ENCODE assay signal across 11 mouse cellular contexts in the genomic region with DNA sequence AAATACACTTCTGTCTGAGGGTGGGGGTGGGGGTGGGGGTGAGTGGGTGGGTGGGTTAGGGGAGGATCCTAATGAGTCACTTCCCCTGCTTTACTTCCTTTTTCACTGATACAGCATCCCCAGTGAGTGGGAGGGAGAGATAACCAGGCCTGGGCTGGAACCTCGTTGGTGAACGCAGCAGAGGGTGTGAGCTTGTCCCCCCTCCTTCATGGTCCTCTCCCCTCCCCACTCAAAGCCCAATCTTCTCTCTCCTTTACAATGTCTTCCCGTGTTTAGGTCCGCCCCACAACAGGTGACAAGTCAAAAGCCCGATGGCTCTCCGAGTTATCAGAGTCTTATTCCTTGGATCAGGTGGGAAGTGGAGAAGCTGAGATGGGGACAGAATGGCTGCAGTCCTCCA.
A peak's percentile ranks its signal among the peaks of the same experiment; 100 is the strongest.
DNase-seq lines count a peak whose midpoint lies in the region; ATAC-seq lines count a peak whose summit lies in the region.
"Had no signal": no experiment of that assay in that cellular context is flagged by ENCODE, and none has a peak within 500 bp of the region (broad histone marks: within the 10 kb centered on the region; RNA-seq: fewer than 3 reads in every experiment).

No protein-coding gene starts in this region.

- H3K27me3 ChIP-seq in heart, embryonic 14.5 days (ENCODE audit: control insufficient read depth, insufficient read depth, low read length): no peaks in the 10 kb centered on the region
- H3K27me3 ChIP-seq in forebrain, embryonic 12.5 days: no peaks in the 10 kb centered on the region
- H3K27me3 ChIP-seq: embryonic facial prominence, embryonic 15.5 days; hindbrain, embryonic 12.5 days; limb, embryonic 12.5 days had no signal

- no peak for DNase-seq in heart, adult 18-20 months
- peak; percentile 22 for DNase-seq in spleen, adult 12 weeks (ENCODE audit: low spot score)
- no peak for DNase-seq in left cerebral cortex, adult 18-20 months (ENCODE audit: low spot score in 2 of 2)
- no peak for DNase-seq in urinary bladder, postnatal 25 days (ENCODE audit: low spot score)

- 0 out of 2 replicates have a peak overlapping the region, but pooled peaks have one; percentile 12 for H3K4me2 ChIP-seq in heart, embryonic 14.5 days (ENCODE audit: low read length)
- no peak overlapping the region for H3K4me2 ChIP-seq in forebrain, embryonic 12.5 days
- H3K4me2 ChIP-seq: embryonic facial prominence, embryonic 15.5 days; hindbrain, embryonic 12.5 days; limb, embryonic 12.5 days had no signal

- peak overlapping the region in 1 of 2 experiments; percentile 5; a peak in 1 of 4 replicates for H3K27ac ChIP-seq in heart, embryonic 14.5 days (replicated peaks in 1 of 2; ENCODE audit: control insufficient read depth in 1 of 2, insufficient read depth in 1 of 2, low read depth in 2 of 2, low read length in 2 of 2)
- H3K27ac ChIP-seq in forebrain, embryonic 12.5 days: no peak overlapping the region
- H3K27ac ChIP-seq: embryonic facial prominence, embryonic 15.5 days; hindbrain, embryonic 12.5 days had no signal

- no peak overlapping the region for H3K4me3 ChIP-seq in heart, embryonic 14.5 days (ENCODE audit: control insufficient read depth in 1 of 2, insufficient read depth in 1 of 2, low read depth in 1 of 2, low read length in 2 of 2)
- H3K4me3 ChIP-seq in forebrain, embryonic 12.5 days (replicated peaks): no peak overlapping the region
- H3K4me3 ChIP-seq: embryonic facial prominence, embryonic 15.5 days; hindbrain, embryonic 12.5 days; limb, embryonic 12.5 days had no signal

- peaks cover 25 to 41% of the 10 kb centered on the region in 2 experiments for H3K4me1 ChIP-seq in heart, embryonic 14.5 days (ENCODE audit: control insufficient read depth in 2 of 2, insufficient read depth in 2 of 2, low read length in 2 of 2)
- peaks cover 20% of the 10 kb centered on the region for H3K4me1 ChIP-seq in forebrain, embryonic 12.5 days

- no peak overlapping the region for H3K9ac ChIP-seq in heart, embryonic 14.5 days (ENCODE audit: low read length)
- H3K9ac ChIP-seq in forebrain, embryonic 12.5 days: no peak overlapping the region
- H3K9ac ChIP-seq: embryonic facial prominence, embryonic 15.5 days; hindbrain, embryonic 12.5 days; limb, embryonic 12.5 days had no signal

- 42% methylated on average over 6 of the region's 6 CpGs for WGBS in heart, embryonic 14.5 days
- 79% methylated on average over 6 of the region's 6 CpGs for WGBS in forebrain, embryonic 12.5 days

- H3K9me3 ChIP-seq in heart, embryonic 14.5 days (ENCODE audit: control insufficient read depth, low read length): no peaks in the 10 kb centered on the region
- no peaks in the 10 kb centered on the region for H3K9me3 ChIP-seq in forebrain, embryonic 12.5 days
- H3K9me3 ChIP-seq: embryonic facial prominence, embryonic 15.5 days; hindbrain, embryonic 12.5 days; limb, embryonic 12.5 days had no signal

- no peaks in the 10 kb centered on the region for H3K36me3 ChIP-seq in heart, embryonic 14.5 days (ENCODE audit: control insufficient read depth, insufficient read depth, low read length)
- no peaks in the 10 kb centered on the region for H3K36me3 ChIP-seq in forebrain, embryonic 12.5 days (replicated peaks)
- H3K36me3 ChIP-seq: embryonic facial prominence, embryonic 15.5 days; hindbrain, embryonic 12.5 days; limb, embryonic 12.5 days had no signal

- peak; percentile 51; the same call in 1 of the 2 replicates for ATAC-seq in heart, embryonic 14.5 days (ENCODE audit: insufficient number of reproducible peaks, insufficient read depth, low FRiP score, low read depth)
- ATAC-seq in CD4-positive, CD25-positive, alpha-beta regulatory T cell, adult 4 months: peak; percentile 69
- peak; percentile 64 for ATAC-seq in inflammation-experienced regulatory T-cells, adult 6 months
- ATAC-seq in forebrain, embryonic 12.5 days (ENCODE audit: low FRiP score): no peak
